Mouse (Mus musculus) gastrocnemius, postnatal 25 days (tissue): ENCODE results near the gene Smad9. TPM values are rescaled to one million over a fixed set of nuclear protein-coding genes. Genes with fewer than 3 reads are reported as not detected.
"Not testable (repeated sequence)": the region's sequence is repeated elsewhere in the genome, so short reads cannot be mapped to it uniquely, and the experiment has no call there.

Source experiments
- DNase-seq: peaks from one replicate; pipeline ENCODE4 v3.0.0; 2022
- total RNA-seq, 2 experiments: library from RNA; stranded (reverse); gene quantifications; 1 replicate in 1 of 2; 2 replicates in 1 of 2; pipeline ENCODE4 v1.2.3; 2021

Gene Smad9
- total RNA-seq, 2 experiments from 2014 or later, result 0.16 to 0.51 TPM

DNA sequence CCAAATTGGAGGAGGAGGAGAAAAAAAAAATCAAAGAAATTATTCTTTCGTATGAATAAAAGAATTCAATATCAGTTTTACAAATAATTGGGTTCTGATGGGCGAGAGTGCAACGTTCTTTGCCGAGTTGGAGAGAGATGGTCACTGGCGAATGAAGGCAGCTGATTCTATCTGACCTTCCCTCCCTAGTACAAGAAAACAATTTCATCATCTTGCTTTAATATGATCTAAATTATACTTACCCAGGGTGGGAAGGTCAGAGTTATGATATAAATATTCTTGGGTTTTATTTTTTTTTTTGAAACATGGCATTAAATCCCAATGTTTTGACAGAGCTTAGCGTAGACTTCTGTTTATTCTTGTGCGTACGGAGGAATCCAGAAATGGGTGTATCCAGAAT, 2.1 kb downstream of the Smad9 start:
- DNase-seq, result no peak

DNA sequence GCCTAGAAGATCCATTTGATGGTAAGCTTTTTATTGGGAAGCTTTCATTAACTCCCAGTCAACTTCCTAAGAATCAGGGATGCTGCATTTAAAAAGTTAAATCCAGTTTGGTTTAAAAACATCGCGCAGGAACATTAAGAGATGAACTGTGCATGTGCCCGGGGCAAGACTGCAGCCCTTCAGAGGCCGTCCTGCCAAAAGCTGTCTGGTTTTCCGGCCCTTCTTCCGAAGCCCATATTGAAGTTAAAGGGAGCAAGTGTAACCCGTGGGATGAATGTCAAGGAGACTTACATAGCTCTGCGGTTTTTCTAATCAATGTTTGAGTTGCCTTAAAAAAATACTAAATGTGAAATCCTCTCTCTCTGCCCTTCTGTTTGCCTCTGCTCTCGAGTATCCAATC, 3.8 kb downstream of the Smad9 start:
- DNase-seq, result no peak

DNA sequence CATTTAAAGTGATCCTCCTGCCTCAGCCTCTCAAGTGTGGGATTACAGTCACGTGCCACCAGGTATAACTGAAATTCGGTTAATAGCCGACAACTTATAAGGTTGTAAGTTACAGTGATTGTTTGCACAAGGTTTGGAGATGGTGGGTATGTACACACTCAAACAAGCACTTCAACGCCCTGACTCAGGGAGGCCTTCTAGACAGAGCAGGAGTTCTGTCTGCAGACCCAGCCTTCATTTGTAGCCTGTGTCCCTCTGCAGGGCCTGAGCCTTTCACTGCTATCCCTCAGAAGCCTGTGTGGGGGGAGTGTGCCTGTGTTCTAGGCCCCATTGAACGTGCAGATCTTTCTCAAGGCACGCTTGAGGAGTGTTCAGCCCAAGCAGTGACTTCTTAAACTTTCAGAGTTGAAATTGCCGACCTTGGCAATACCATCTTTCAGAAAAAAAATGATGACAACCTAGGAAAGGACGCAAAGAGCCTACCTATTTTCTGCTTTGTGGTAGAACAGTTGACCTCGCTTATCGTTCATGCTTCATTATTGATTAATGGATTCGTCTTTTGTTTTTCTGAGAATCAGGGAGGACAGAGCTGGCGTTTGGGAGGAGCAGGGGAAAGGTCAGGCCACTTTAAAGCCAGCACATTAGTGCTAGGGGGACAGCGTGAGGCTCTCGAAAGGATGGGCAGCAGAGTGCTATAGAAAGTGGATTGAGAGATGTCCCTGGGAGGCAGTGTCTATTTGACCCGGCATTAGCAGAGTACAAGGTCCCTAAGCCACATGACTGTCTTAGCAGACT, 5.1 kb downstream of the Smad9 start:
- no peak for DNase-seq

DNA sequence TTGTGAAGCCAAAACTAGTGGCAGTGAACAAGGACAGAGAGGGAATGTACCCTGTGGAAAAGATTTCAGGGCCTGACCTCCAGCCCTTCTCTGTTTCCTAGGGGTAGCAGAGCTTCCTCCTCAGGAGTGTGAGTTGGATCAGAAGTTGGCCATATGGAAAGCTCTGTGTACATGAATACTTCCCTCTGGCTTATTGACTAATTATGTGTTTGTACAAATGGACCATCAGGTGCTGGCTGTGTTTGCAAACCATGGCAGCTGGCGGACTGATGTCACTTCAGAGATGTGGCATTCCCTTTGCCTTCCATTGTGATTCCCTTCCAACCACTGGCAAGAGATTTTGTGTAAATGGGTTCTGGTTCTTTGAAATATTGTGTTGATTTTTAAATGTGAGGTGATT, 5.9 kb downstream of the Smad9 start:
- no peak for DNase-seq

DNA sequence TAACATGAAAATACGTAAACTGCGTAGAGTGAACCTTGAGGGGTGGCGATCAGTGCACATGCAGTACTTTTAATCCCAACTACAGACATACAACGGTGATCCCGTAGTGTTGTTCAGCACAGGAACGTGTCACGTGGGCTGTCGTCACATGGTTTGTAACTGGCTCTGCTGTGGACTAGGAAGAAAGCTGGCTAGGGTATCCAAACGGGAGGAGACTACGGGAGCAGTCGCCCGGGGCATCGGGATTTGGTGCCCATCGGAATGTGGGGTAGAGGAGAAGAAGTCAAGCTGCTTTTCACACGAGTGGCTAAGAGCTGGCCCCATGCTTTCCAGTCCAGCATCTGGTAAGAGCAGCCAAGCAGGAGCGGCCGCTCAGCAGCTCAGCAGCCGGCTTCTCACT, 9.0 kb downstream of the Smad9 start:
- DNase-seq, result peak; percentile 10

DNA sequence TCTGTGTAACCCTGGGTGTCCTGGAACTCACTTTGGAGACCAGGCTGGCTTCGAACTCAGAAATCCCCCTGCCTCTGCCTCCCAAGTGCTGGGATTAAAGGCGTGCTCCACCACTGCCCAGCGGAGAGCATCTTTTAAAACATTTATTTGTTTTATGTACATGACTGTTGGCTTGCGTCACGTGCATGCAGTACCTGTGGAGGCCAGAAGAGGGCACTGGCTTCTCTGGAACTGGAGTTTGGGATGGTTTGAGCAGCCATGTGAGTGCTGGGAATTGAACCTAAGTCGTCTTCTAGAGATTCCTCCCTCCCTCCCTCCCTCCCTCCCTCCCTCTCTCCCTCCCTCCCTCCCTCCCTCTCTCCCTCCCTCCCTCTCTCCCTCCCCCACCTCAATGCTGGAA, 10.1 kb downstream of the Smad9 start:
- DNase-seq, result not testable (repeated sequence)

DNA sequence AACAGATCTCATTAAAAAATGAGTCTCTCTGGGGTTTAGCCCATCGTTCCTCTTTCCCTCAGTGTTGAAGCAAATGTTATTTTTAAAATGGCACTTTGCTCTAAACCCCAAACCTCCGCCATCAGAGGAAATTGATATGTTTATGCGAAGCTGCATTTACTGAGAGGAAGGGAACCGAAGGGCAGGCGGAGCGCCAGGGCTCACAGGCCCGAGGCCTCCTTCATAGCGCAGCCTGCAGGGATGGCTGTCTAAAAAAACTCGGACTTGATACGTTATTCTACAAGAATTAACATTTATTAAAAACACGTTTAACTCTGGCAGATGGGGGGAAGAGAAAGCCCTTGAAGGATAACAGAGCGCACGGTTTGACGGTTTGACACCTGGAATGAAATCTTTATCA, 10.7 kb downstream of the Smad9 start:
- no peak for DNase-seq

DNA sequence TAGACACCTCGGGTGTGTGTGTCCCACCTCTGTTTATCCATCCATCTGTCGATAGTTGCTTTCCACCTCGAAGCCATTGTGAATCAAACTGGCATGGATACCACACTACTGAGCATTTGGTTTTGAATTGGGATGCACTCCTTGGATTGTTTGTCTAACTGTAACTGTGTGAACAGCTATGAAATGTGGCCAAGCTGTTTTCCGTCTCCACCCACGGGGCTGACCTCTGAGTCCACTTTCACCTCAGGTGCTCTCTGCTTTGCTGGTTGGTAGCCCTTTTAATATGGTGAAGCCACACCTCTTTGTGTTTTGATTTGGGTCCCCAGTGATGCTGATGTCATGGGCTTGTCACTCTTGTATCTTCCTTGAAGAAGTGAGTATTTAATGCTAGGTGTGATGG, 11.4 kb downstream of the Smad9 start:
- no peak for DNase-seq

DNA sequence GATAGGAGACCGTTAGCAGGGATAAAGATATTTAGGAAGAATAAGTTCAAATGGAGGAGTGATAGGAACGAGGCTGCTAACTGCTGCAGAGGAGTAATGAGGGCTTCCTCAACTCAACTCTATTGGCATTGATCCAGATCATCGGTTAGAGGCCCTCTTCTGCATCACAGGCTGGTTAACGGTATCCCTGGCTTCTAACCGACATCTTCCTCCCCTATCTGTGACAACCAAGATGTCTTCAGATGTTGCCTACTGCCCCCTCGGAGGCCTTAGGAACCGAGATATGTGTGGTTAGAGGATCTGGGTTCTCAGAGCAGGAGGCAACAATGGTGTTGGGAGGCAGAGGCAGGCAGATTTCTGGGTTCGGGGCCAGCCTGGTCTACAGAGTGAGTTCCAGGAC, 13.2 kb downstream of the Smad9 start:
- DNase-seq, result no peak

DNA sequence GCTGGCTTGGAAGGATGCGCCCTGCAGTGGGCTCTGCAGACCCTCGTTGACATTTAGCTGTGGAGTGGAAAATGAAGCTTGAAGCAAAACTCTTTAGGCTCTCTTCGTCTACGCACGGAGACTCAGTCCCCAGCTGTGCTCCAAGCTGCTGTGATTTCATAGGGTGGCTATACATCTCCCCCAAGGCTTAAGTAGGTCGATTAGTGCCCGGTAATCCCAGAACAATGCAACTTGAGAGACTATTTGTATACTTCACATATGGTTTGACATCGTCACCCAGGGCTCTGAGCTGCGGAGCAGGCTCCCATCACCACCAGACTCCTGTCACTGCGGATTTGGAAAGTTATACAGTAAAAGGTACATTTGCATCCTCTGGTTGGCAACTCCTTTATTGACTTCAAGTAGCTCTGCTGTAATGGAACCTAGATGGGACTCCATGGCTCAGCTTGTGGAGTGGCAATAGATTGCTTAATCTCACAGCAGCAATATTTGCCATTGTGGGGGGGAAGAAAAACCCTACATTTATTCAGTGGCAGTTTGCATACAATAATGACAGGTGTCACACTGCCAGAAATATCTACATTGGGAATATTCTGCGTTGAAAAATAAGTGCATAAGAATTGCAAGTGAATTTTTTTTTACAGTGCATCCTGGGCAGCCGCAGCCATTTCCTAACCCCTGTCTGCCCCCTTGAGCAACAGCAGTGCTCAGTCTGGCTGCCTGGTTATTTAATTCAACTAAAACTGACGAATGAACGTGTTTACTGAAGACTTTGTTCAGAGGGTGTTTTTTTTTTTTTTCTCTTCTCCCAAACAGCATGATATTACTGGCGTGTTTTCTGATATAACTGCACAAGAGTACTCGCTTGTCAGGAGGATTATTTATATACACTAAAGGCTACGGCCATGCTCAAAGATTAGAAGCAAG, 14.2 kb downstream of the Smad9 start:
- DNase-seq, result no peak

DNA sequence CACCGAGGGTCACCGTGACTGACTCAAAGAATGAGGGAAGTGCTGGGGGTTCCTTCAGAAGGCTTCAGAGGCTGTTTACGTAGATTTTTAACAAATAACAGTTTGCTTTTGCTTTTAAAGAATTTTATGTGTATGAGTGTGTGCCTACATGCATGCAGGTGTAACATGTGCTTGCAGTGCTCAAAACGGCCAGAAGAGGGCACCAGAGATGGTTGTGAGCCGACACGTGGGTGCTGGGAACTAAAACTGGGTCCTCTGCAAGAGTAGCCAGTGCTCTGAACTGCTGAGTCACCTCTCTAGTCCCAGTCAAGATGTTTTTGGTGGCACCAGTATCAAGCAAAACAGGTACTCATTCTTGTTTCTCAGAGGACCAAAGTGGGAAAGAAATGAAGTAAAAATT, 18.2 kb downstream of the Smad9 start:
- no peak for DNase-seq

DNA sequence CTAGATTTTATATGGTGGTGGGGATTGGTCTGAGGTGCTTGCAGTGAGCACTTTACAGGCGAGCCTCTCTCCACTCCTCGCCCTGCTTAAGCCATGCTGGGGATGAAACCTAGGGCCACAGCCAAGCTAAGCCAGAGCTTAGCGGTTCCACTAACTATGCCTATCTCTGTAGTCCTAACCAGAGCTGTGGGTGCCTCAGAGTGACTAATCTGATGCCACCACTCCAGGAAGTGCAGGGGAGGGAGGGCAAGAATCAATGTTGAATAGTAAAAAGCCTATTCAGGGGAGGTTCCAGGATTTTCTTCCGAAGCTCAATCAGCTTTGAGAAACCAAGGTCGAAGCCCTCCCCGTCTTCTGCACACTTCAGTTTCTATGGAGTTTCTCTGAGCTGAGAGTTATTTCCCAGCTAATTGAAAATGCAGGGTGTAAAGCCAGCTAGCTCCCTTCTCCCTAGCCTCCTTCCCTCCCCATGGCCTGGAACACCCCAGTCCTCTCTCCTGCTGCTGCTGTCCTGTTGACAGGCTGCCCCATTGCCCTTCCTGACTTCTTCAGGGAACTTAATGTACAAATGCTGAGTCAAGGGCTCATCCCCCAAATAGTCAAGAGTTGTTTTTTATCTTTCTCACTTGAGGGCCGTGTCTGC, 20.7 kb downstream of the Smad9 start:
- DNase-seq, result no peak

DNA sequence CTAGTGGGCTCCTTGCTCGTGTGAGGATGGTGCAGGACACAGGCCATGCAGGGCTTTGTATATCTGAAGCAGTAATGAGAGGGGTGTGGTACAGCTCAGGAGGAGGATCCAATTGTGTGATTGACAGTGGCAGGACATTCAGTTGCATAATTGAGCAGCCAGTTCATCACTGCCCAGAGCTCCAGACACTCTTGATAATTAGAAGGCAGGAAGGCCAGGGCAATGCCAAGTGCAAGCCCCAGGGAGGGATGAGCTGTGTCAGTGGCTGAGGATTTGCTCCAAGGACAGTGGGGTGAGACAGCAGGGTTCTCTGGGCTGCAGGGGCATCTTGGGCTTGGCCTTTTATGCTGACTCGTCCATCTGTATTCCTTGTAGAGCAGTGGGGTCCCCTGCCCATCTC, 35.2 kb downstream of the Smad9 start:
- no peak for DNase-seq

DNA sequence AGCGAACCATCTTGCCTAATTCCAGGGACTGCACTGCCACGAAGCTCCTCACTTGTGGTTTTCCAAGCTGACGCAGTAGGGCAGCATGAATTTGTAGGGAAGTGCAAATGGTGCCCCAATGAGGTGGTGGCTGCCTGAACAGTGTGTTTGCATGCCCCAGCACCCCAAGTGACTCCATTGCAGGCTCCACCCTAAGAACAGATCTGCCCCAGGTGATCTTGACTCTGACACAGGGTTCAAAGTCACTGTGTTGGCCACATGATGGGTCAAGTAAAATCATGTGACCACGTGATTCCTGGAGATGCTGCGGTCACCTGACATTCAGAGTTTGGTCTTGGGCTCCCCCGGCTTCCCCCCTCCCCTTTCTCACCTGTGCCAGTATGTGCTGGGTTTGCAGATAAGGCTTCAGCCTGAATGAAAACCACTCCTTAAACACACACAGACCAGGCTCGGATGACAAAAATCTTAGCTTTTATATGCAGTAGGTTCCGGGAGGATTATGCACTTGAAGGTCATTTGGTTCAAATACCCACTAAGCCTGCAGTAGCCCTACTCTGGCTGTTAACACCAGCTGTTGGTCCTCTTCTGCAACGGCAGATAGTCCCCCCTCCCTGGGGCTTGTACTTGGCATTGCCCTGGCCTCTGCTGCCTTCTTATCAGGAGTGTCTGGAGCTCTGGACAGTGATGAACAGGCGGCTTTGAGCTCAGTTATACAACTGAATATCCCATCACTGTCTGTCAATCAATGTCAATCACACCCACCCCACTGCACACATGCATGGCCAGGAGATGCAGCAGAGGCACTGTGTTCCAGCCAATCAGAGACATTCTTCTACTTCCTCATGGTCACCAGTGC, 36.7 kb downstream of the Smad9 start:
- no peak for DNase-seq

DNA sequence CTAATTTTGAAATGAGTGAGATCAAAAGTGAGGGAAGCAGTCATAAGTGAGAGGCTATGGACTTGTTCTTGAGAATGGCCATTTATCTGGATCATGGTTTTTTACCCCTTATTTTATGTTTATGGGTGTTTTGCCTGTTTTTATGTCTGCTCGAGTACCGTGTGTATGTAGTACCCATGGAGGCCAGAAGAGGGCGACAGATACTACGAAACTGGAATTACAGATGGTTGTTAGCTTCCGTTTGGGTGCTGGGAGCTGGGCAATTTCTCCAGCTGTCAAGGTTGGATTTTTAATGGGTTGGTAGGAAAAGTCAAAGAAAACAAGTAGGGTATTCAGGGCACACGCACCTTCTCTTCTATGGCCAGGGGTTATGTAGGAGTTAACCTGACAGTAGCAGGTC, 38.4 kb downstream of the Smad9 start:
- no peak for DNase-seq

DNA sequence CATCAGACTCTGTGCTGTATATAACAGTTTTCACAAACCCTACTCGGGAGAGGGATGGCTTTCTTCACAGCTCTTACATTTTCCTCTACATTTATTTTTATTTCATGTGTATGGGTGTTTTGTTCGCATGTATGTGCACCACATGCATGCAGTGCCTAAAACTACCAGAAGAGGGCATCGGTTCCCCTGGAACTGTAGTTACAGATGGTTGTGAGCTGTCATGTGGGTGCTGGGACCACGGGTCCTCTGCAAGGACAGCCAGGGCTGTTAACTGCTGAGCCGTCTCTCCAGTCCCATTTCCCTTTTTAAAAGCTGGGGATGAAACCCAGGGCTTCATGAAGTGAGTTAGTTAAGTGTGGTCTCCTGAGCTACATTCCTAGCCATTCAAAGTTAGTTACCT, 40.0 kb downstream of the Smad9 start:
- no peak for DNase-seq

DNA sequence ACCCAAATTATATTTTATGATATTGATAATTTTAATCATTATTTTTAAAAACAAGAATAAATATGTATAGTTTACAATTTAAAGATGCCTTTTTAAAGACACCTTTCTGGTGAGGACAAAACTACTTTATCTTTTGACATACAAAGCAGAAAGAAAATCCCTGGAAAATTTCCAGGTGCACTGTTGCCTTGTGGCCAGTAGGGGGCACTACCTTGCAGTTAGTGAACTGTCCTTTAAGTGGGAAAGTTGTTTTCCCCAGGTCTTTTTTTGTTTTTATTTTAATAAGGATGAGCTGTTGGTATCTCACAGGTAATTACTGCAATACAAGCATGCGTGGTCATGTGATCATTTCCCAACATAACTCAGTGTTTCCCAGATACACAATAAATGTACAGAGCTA, 40.4 kb downstream of the Smad9 start:
- DNase-seq, result no peak

DNA sequence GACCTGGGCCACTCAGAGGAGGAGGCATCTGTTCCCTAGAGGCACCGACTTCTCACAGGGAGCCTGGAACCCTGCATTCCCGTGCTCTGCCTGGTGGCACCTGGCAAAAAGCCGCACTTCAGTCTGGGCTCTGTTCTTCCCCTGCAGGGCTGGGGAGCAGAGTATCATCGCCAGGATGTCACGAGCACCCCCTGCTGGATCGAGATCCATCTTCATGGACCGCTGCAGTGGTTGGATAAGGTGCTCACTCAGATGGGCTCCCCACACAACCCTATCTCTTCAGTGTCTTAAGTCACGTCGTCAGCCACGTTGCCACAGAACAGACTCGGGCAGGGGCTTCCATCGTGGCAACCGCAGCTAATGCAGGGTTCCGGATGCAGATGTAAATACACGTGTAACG, 41.8 kb downstream of the Smad9 start:
- peak; percentile 9 for DNase-seq

DNA sequence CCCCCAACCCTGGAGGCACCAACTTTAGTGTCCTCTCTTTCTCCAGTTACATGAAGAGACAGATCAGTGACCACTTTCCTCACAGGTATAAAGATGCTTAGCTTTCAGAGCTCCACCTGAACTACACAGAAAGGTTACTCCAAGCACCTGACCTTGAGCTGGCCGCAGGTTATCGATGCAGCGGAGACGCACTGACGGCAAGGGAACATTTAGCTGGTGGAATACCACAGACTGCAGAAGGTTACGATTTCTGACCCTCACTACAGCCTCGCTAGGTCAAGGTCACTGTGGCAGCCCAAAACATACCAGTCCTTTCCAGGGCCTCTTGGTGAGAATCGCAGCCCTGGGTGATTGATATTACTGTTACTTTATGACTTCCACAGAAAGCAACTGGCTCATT, 48.3 kb downstream of the Smad9 start:
- no peak for DNase-seq

DNA sequence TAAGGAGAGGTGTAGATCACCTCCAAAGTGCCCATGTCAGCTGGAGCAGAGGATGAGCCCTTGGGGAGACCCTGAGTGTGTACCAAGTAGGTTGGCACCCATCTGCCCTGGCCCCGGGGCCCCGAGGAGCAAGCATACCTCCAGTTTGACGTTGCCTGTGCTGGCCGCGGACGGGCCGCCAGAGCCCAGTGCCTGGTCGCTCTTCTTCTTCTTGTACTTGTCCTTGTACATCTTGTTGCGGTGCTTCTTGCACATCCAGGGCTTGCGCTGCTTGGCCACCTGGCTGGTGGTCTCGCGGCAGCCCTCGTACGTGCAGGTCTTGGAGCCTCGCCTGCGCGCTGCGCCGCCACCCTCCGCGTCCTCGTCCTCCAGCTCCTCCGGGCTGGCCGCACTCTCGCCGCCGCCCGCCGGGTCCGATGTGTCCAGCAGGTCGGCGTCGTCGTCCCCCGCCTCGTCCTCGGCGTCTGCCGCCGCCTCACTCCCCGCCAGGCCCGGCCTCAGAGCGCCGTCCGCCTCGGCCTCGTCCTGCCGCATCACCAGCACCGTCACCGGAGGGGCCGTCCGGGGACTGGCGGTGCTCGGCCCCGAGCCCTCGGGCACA, 51.8 kb downstream of the Smad9 start:
- no peak for DNase-seq

DNA sequence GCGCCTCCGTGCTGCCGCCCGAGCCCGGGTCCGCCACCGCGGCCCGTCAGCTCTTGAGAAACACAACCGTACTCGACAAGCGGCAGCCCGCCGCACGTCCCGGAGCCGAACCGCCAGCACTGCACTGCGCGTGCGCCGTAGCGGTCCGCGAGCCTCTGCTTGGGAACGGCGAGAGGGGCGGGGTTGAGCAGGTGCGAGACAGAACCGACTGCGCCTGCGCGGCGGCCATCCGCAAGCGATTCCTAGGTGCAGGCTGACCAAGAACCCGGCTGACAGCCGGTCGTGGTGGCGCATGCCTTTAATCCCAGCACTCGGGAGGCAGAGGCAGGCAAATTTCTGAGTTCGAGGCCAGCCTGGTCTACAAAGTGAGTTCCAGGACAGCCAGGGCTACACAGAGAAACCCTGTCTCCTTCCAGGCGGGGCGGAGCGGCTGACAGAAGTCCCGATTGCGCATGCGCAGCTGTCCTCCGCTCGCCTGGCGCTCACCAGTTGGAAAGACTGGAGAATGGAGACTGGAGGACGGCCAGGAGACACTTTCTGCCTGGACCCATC, 52.4 kb downstream of the Smad9 start, which contains the start of gene Rfxap:
Gene Rfxap (minus strand): TSS at position 126 of the 552 bp plus-strand sequence.
- peak; percentile 94 for DNase-seq
